Mouse (Mus musculus) stomach, postnatal 0 days (tissue): ENCODE data around the gene Alkbh6.

ENCODE experiments used
- CTCF ChIP-seq: IDR thresholded peaks from 2 replicates; pipeline ENCODE4 v1.5.1; 2016; ENCODE audit warnings: antibody characterized with exemption, low read depth, mild to moderate bottlenecking, moderate library complexity
- EP300 ChIP-seq: optimal IDR thresholded peaks from 2 replicates; pipeline ENCODE3; 2016; ENCODE audit warnings: antibody characterized with exemption

GRCm38 (mm10) chr7:30281522-30281921 is 27.0 kb upstream of the Alkbh6 start:
- TF ChIP-seq CTCF = no peak
- no peak for TF ChIP-seq EP300
